Mouse (Mus musculus) midbrain, postnatal 0 days (tissue): Measurements from ENCODE around the gene Zdhhc19. TPM values are rescaled to one million over a fixed set of nuclear protein-coding genes. Genes with fewer than 3 reads are reported as not detected.

Source experiments
- ATAC-seq: fragments of 200-750 bp; cut with Nextera tagmentation; 2 replicates; pipeline ENCODE4 v1.8.0; 2017; ENCODE audit warnings: moderate number of reproducible peaks, mild to moderate bottlenecking, moderate TSS enrichment, moderate library complexity; ENCODE audit not compliant: low FRiP score
- DNase-seq: peaks from one replicate; pipeline ENCODE4 v3.0.0-alpha.2; 2015; ENCODE audit warnings: low spot score
- H3K27ac ChIP-seq: fragments of 300-500 bp; sonication (generic); 2 replicates; pipeline ENCODE4 v1.5.1; 2014; ENCODE audit warnings: low read depth, mild to moderate bottlenecking, low read length, mixed read lengths
- H3K27me3 ChIP-seq: fragments of 300-500 bp; sonication (generic); 2 replicates; pipeline ENCODE4 v1.6.1; 2014; ENCODE audit warnings: low read length, control low read depth, mixed read lengths; ENCODE audit not compliant: insufficient read depth
- H3K36me3 ChIP-seq: fragments of 300-500 bp; sonication (generic); 2 replicates; pipeline ENCODE4 v1.6.1; 2014; ENCODE audit warnings: low read length, control low read depth, mixed read lengths; ENCODE audit not compliant: insufficient read depth
- H3K4me1 ChIP-seq: fragments of 300-500 bp; sonication (generic); 2 replicates; pipeline ENCODE4 v1.6.1; 2014; ENCODE audit warnings: mild to moderate bottlenecking, control low read depth, antibody characterized with exemption, low read length, mixed read lengths; ENCODE audit not compliant: insufficient read depth
- H3K4me2 ChIP-seq: fragments of 300-500 bp; sonication (generic); 2 replicates; pipeline ENCODE4 v1.6.1; 2014; ENCODE audit warnings: low read depth, mild to moderate bottlenecking, low read length, mixed read lengths; ENCODE audit not compliant: poor library complexity, severe bottlenecking
- H3K4me3 ChIP-seq: fragments of 300-500 bp; sonication (generic); 2 replicates; pipeline ENCODE4 v1.5.1; 2014; ENCODE audit warnings: low read depth, mild to moderate bottlenecking, low read length, moderate library complexity
- H3K9ac ChIP-seq: fragments of 300-500 bp; sonication (generic); replicated peaks from 2 replicates; pipeline ENCODE4 v1.6.1; 2014; ENCODE audit warnings: mild to moderate bottlenecking, low read length, moderate library complexity, mixed read lengths; ENCODE audit not compliant: poor library complexity, severe bottlenecking
- H3K9me3 ChIP-seq: fragments of 300-500 bp; sonication (generic); 2 replicates; pipeline ENCODE4 v1.6.1; 2016; ENCODE audit warnings: low read length, control low read depth
- CTCF ChIP-seq: IDR thresholded peaks from 2 replicates; pipeline ENCODE4 v1.5.1; 2016; ENCODE audit warnings: antibody characterized with exemption, mild to moderate bottlenecking
- WGBS: fragments of 180-500 bp; shearing (Covaris S2); extraction: QIAGEN DNeasy Blood & Tissue Kit; methylation state at CpG from one replicate; pipeline ENCODE4 v1.1.7; 2014; 5-methylcytosine and 5-hydroxymethylcytosine counted together
- polyA plus RNA-seq: library from polyadenylated mRNA; unstranded; fragments of >200 nt; fragmentation: Nextera tagmentation; extraction: Ambion mirVana; gene quantifications from 2 replicates; pipeline ENCODE4 v1.2.1, GENCODE M21; 2015
- total RNA-seq: library from RNA; depleted of rRNA; stranded (reverse); fragments of >200 nt; gene quantifications from 2 replicates; pipeline ENCODE4 v1.2.3, GENCODE M21; 2014

The Zdhhc19 gene
- total and polyA plus RNA-seq, 2 experiments from 2014 or later: 0.19 TPM; not detected in 1

DNA sequence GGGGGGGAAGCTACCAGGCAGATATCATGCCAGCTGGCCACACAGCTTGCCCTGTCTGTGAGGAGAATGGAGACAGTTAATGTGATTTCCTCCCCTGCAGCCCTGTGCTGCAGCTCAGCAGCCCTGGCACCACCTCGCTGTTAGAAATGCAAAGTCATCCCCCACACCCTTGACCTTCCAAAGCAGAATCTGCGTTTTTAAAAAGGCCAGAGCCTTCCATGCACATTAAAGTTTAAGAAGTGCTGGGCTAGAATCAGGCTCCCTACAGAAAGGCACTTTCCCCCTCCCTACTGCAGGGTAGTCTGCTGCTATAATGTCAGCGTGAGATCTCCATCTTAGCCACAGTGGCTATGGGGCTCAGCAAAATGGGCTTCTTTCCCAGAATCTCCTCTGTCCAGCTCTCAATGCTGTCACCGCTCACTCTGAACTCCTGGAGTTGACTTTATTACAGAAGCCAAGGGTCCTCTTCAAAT, 101.9 kb downstream of the Zdhhc19 start:
- H3K9ac ChIP-seq: 0 out of 2 replicates have a peak overlapping the region, but pooled peaks have one; percentile 24
- no peaks in the 10 kb centered on the region for H3K36me3 ChIP-seq
- no peak overlapping the region for H3K27ac ChIP-seq
- ATAC-seq (peak; percentile 41; the same call in 1 of the 2 replicates), DNase-seq (peak; percentile 91)
- no peak for TF ChIP-seq CTCF
- no peaks in the 10 kb centered on the region for H3K27me3 ChIP-seq
- WGBS: 21% methylated on average over 4 of the region's 4 CpGs
- H3K4me3 ChIP-seq: no peak overlapping the region
- no peak overlapping the region for H3K4me2 ChIP-seq
- no peaks in the 10 kb centered on the region for H3K4me1 ChIP-seq
- no peaks in the 10 kb centered on the region for H3K9me3 ChIP-seq

- no peaks in the 10 kb centered on the region for H3K27me3 ChIP-seq
- no peak overlapping the region for H3K4me3 ChIP-seq
- no peaks in the 10 kb centered on the region for H3K9me3 ChIP-seq
- no peaks in the 10 kb centered on the region for H3K4me1 ChIP-seq
- ATAC-seq: no peak
- H3K9ac ChIP-seq: no peak overlapping the region
- no peak for TF ChIP-seq CTCF
- no peak overlapping the region for H3K27ac ChIP-seq
- 100% methylated on average over 1 of the region's 1 CpGs for WGBS
- H3K36me3 ChIP-seq: no peaks in the 10 kb centered on the region
- no peak overlapping the region for H3K4me2 ChIP-seq
- no peak for DNase-seq
Measured at GRCm38 (mm10) chr16:32599151-32599550, 103.1 kb downstream of the Zdhhc19 start.

- Histone ChIP-seq H3K9ac (no peak overlapping the region), H3K27me3 (no peaks in the 10 kb centered on the region), H3K27ac (no peak overlapping the region), H3K4me3 (no peak overlapping the region), H3K4me1 (no peaks in the 10 kb centered on the region), H3K4me2 (no peak overlapping the region), H3K36me3 (no peaks in the 10 kb centered on the region), H3K9me3 (no peaks in the 10 kb centered on the region)
- WGBS: 76% methylated on average over 3 of the region's 3 CpGs
- DNase-seq: no peak
- ATAC-seq: no peak
- no peak for TF ChIP-seq CTCF
Measured at GRCm38 (mm10) chr16:32602193-32602685, 106.2 kb downstream of the Zdhhc19 start.

DNA sequence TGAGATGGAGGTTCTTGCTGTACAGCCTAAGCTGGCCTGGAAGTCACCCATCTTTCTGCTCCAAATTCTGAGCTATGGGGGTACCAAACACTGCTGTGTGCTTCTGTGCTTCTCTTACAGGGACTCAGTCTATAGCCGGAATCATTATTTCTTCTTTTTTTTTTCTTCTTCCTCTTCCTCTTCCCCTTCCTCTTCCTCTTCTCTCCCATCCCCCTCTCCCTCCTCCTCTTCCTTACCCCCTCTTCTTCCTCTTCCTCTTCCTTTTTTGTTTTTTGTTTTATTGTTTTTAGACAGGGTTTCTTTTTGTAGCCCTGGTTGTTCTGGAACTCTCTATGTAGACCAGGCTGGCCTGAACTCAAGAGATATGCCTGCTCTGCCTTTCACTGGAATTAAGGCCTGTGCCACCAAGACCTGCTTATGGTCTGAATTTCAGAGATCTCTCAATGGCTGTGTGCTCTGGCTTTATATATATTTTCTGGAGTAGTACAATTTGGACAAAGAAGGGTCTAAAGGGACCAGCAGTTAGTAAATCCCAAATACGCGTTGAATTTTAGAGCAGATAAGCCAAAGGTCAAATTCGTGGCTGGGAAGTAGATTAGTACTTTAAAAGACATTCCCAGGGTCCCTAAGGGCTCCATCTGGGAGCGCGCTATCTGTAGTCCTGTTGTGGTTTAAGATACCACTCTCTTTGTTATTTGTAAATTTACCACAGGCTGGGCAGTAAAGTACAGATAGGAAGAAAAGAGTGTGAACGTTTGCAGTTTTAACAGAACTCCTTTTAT, 111.7 kb downstream of the Zdhhc19 start:
- TF ChIP-seq CTCF: no peak
- peaks cover 7% of the 10 kb centered on the region; the same call in 1 of the 2 replicates for H3K4me1 ChIP-seq
- no peaks in the 10 kb centered on the region for H3K27me3 ChIP-seq
- DNase-seq (no peak), ATAC-seq (no peak)
- H3K36me3 ChIP-seq: no peaks in the 10 kb centered on the region
- WGBS: 56% methylated on average over 7 of the region's 7 CpGs
- H3K9me3 ChIP-seq: no peaks in the 10 kb centered on the region
- H3K4me3 ChIP-seq: no peak overlapping the region
- no peak overlapping the region for H3K9ac ChIP-seq
- no peak overlapping the region for H3K27ac ChIP-seq
- H3K4me2 ChIP-seq: peak overlapping the region; percentile 59

GRCm38 (mm10) chr16:32608344-32608711, 112.3 kb downstream of the Zdhhc19 start:
- Histone ChIP-seq H3K27me3 (no peaks in the 10 kb centered on the region), H3K36me3 (no peaks in the 10 kb centered on the region), H3K27ac (peak overlapping the region; percentile 89; the same call in 1 of the 2 replicates), H3K4me2 (peak overlapping the region; percentile 59), H3K4me3 (peak overlapping the region; percentile 84), H3K9me3 (no peaks in the 10 kb centered on the region), H3K9ac (0 out of 2 replicates have a peak overlapping the region, but pooled peaks have one; percentile 81), H3K4me1 (peaks cover 7% of the 10 kb centered on the region; the same call in 1 of the 2 replicates)
- ATAC-seq (no peak), DNase-seq (no peak)
- TF ChIP-seq CTCF: no peak
- 8% methylated on average over 8 of the region's 8 CpGs for WGBS

GRCm38 (mm10) chr16:32608712-32609400, 112.8 kb downstream of the Zdhhc19 start, which contains the start of gene Tfrc:
Gene Tfrc (plus strand): TSS chr16:32608920.
- no peaks in the 10 kb centered on the region for H3K9me3 ChIP-seq
- no peak for TF ChIP-seq CTCF
- ATAC-seq: peak; percentile 98
- DNase-seq: peak; percentile 99
- no peaks in the 10 kb centered on the region for H3K27me3 ChIP-seq
- peak within 1 kb of the TSS; percentile 59 for H3K4me2 ChIP-seq
- H3K9ac ChIP-seq: peak within 1 kb of the TSS; percentile 81
- peak within 1 kb of the TSS; percentile 89 for H3K27ac ChIP-seq
- under 1% methylated on average over 67 of the region's 73 CpGs for WGBS
- H3K36me3 ChIP-seq: no peaks in the 10 kb centered on the region
- peaks cover 7% of the 10 kb centered on the region; the same call in 1 of the 2 replicates for H3K4me1 ChIP-seq
- H3K4me3 ChIP-seq: peak within 1 kb of the TSS; percentile 84
